Comparison of ENCODE assay signal across 23 mouse cellular contexts in the genomic region with DNA sequence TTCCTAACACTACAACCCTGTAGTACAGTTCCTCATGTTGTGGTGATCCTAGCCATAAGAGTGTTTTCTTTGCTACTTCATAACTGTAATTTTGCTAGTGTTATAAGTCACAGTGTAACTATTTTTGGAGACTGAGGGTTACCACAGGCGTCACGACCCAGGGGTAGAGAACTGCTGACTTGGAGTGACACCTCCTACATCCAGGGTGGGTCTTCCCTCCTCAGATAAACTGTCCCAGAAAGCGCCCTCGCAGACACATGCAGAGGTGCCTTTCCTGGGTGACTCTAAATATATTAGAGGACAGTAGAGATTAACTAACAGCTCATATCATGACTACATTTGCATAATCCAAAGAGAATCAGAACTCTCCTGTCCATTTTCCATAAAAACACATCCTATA. TPM values are rescaled to one million over a fixed set of nuclear protein-coding genes. Genes with fewer than 3 reads are reported as not detected.
DNase-seq lines count a peak whose midpoint lies in the region; ATAC-seq lines count a peak whose summit lies in the region.
"Had no signal": no experiment of that assay in that cellular context is flagged by ENCODE, and none has a peak within 500 bp of the region (broad histone marks: within the 10 kb centered on the region; RNA-seq: fewer than 3 reads in every experiment).

No protein-coding gene starts in this region.

- ATAC-seq in heart, embryonic 16.5 days (replicated peaks; ENCODE audit: extremely low read depth, insufficient read depth, low FRiP score) = no peak
- ATAC-seq: forebrain, embryonic 16.5 days had no signal

- no peak overlapping the region for H3K4me2 ChIP-seq in heart, embryonic 16.5 days (ENCODE audit: low read depth, low read length)
- H3K4me2 ChIP-seq: embryonic facial prominence, embryonic 13.5 days; forebrain, embryonic 12.5 days; hindbrain, embryonic 15.5 days had no signal

- no peaks in the 10 kb centered on the region for H3K9me3 ChIP-seq in heart, embryonic 16.5 days (replicated peaks; ENCODE audit: control insufficient read depth, low read length)
- 0 out of 2 replicates have a peak, but pooled peaks cover 3% of the 10 kb centered on the region for H3K9me3 ChIP-seq in heart, embryonic 10.5 days
- H3K9me3 ChIP-seq: forebrain, embryonic 12.5 days; hindbrain, embryonic 15.5 days had no signal

- no peak for DNase-seq in heart, embryonic 10.5 days (ENCODE audit: low spot score)
- DNase-seq in thymus, postnatal 25 days = peak; percentile 41
- DNase-seq in thymus, postnatal 14 days = no peak
- peak; percentile 27 for DNase-seq in splenic B cell, adult 2 months (ENCODE audit: low read depth, low spot score)
- no peak for DNase-seq in left cerebral cortex, adult 8-10 months (ENCODE audit: low spot score in 2 of 2)
- DNase-seq in MN1 (ENCODE audit: low spot score) = no peak
- DNase-seq: adrenal gland, postnatal 10 days; cerebellum, adult 18-20 months; cerebellum, adult 9-11 months; cerebellum, postnatal 36 days; gastrocnemius, postnatal 25 days; heart, postnatal 14 days had no signal

- no peaks in the 10 kb centered on the region for H3K27me3 ChIP-seq in heart, embryonic 16.5 days (ENCODE audit: control insufficient read depth, insufficient read depth, low read length)
- no peaks in the 10 kb centered on the region for H3K27me3 ChIP-seq in heart, embryonic 10.5 days (ENCODE audit: insufficient read depth, poor library complexity, severe bottlenecking)
- no peaks in the 10 kb centered on the region for H3K27me3 ChIP-seq in splenic B cell, adult 2 months (ENCODE audit: control insufficient read depth, insufficient read depth, low read length, poor library complexity, severe bottlenecking)
- H3K27me3 ChIP-seq: embryonic facial prominence, embryonic 13.5 days; forebrain, embryonic 12.5 days; hindbrain, embryonic 15.5 days had no signal

- H3K27ac ChIP-seq in heart, embryonic 16.5 days (ENCODE audit: low read length) = no peak overlapping the region
- H3K27ac ChIP-seq in heart, embryonic 10.5 days = no peak overlapping the region
- H3K27ac ChIP-seq in brown adipose tissue, adult 24 weeks (replicated peaks; ENCODE audit: low read depth, low read length) = peak overlapping the region; percentile 64
- H3K27ac ChIP-seq: embryonic facial prominence, embryonic 13.5 days; forebrain, embryonic 12.5 days; hindbrain, embryonic 10.5 days; hindbrain, embryonic 15.5 days had no signal

- no peak overlapping the region for H3K4me3 ChIP-seq in heart, embryonic 16.5 days (ENCODE audit: low read length)
- no peak overlapping the region for H3K4me3 ChIP-seq in heart, embryonic 10.5 days
- no peak overlapping the region for H3K4me3 ChIP-seq in brown adipose tissue, adult 24 weeks (ENCODE audit: insufficient read depth, low read depth, low read length)
- H3K4me3 ChIP-seq: embryonic facial prominence, embryonic 13.5 days; forebrain, embryonic 12.5 days; hindbrain, embryonic 10.5 days; hindbrain, embryonic 15.5 days had no signal

- 0 out of 2 replicates have a peak overlapping the region, but pooled peaks have one; percentile 3 for H3K9ac ChIP-seq in heart, embryonic 16.5 days (ENCODE audit: low read length)
- H3K9ac ChIP-seq: embryonic facial prominence, embryonic 13.5 days; forebrain, embryonic 12.5 days; hindbrain, embryonic 15.5 days had no signal

- H3K36me3 ChIP-seq in heart, embryonic 16.5 days (ENCODE audit: control insufficient read depth, insufficient read depth) = peaks cover 21% of the 10 kb centered on the region
- peaks cover 29% of the 10 kb centered on the region for H3K36me3 ChIP-seq in heart, embryonic 10.5 days
- H3K36me3 ChIP-seq in splenic B cell, adult 2 months (ENCODE audit: control insufficient read depth, insufficient read depth, low read length, poor library complexity, severe bottlenecking) = peaks cover 1% of the 10 kb centered on the region; the same call in 1 of the 2 replicates

- peaks cover 18% of the 10 kb centered on the region for H3K4me1 ChIP-seq in heart, embryonic 16.5 days (ENCODE audit: control insufficient read depth, insufficient read depth, low read length)
- peaks cover 23% of the 10 kb centered on the region for H3K4me1 ChIP-seq in heart, embryonic 10.5 days
- peaks cover 26% of the 10 kb centered on the region for H3K4me1 ChIP-seq in brown adipose tissue, adult 24 weeks (ENCODE audit: control insufficient read depth, insufficient read depth, insufficient read length, low read length)

- WGBS in heart, embryonic 16.5 days = 53% methylated on average over 4 of the region's 4 CpGs
- 67% methylated on average over 4 of the region's 4 CpGs for WGBS in heart, embryonic 10.5 days

RNA-seq across cellular contexts. Expression of gene Ifngr1, which starts 5.1 kb away (rescaled TPM):
- polyA plus RNA-seq in heart, embryonic 16.5 days (2015; fragmentation: Nextera tagmentation; extraction: Ambion mirVana) = 50.2 and 69.7 TPM in 2 replicates
- polyA plus RNA-seq in heart, embryonic 10.5 days (2016; fragmentation: Nextera tagmentation; extraction: Ambion mirVana) = 33.6 and 36.7 TPM in 2 replicates
- 46.2 and 88.9 TPM in 2 replicates for polyA plus RNA-seq in brown adipose tissue, adult 24 weeks (2012; ENCODE audit: insufficient read depth, insufficient read length, missing spikeins)
- total RNA-seq in left cerebral cortex, adult 8-10 months (2022) = 10 to 100 TPM; 20.3 to 25.8 (median 23.9) TPM

RNA-seq across cellular contexts. Expression of gene Il22ra2, which starts 24.9 kb away (rescaled TPM):
- polyA plus RNA-seq in heart, embryonic 16.5 days (2015; fragmentation: Nextera tagmentation; extraction: Ambion mirVana) = not detected in 2 replicates
- not detected in 2 replicates for polyA plus RNA-seq in heart, embryonic 10.5 days (2016; fragmentation: Nextera tagmentation; extraction: Ambion mirVana)
- 0.46 TPM in 1 of 2 replicates, not detected in the other for polyA plus RNA-seq in brown adipose tissue, adult 24 weeks (2012; ENCODE audit: insufficient read depth, insufficient read length, missing spikeins)
- not detected for total RNA-seq in left cerebral cortex, adult 8-10 months (2022)
- total RNA-seq: ES-E14; gastrocnemius, postnatal 25 days; heart, postnatal 14 days had no signal
- polyA plus RNA-seq: embryonic facial prominence, embryonic 13.5 days; forebrain, embryonic 12.5 days; forebrain, embryonic 16.5 days; frontal cortex, adult 2 months; heart, embryonic 14.5 days; hindbrain, embryonic 10.5 days; hindbrain, embryonic 15.5 days; intestine, embryonic 14.5 days had no signal

Comparison
In these comparisons a context has a peak if more than half of its experiments do, and no peak if none do; other contexts are left out.
1. DNase-seq: peak in thymus, postnatal 25 days (single experiment) and splenic B cell, adult 2 months (single experiment); none in heart, embryonic 10.5 days (single experiment), thymus, postnatal 14 days (single experiment), left cerebral cortex, adult 8-10 months (0 of 2) and MN1 (single experiment).